Mouse (Mus musculus) right cerebral cortex, postnatal 4 days (tissue): ENCODE measurements around the gene Midn.

Source experiments
- DNase-seq: peaks from one replicate; pipeline ENCODE4 v3.0.0-alpha.2; 2022

Midn gene

DNA sequence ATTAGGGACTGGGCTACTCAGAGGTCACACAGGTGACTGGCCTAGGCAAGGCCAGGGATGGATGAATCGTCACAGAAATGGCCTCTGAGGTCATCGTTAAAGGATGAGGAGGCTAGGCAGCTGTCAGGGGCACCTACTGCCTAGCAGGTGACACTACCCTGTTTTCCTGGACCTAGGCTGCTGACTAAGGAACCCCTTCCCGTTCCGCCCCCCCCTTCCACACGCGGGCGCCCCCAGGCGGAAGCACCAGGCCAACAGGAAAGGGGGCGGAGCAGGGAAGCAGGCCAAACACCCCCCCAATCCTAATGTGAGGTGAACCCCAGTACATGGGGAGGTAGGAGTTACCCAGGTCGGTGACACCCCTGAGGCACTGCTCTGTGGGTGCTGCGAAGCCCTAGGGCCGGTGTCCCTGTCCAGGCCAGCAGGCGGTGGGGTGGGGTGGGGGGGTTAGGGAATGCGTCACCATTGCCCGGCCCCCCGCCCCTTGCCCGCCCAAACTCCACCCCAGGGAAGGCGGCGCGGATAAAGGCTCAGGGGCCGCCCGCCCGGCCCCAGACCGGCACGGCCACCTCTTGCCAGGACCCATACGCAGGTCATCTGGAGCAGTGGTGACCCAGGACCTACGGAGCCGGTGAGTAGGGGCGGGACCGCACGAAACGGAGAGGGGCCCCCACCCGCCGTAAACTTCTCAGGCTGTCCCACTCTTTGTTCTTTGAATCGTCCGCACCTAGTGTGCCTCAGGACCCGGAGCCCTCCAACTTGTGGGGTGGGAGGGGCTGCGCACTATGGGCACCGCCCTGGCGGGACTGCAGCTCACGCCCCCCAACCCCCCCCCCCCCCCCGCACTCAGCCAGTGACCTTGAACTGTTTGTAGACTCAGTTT is at the start of gene Midn:
Gene Midn, plus strand, starts transcription at position 554 of the 883 bp plus-strand sequence.
- peak; percentile 79 for DNase-seq

DNA sequence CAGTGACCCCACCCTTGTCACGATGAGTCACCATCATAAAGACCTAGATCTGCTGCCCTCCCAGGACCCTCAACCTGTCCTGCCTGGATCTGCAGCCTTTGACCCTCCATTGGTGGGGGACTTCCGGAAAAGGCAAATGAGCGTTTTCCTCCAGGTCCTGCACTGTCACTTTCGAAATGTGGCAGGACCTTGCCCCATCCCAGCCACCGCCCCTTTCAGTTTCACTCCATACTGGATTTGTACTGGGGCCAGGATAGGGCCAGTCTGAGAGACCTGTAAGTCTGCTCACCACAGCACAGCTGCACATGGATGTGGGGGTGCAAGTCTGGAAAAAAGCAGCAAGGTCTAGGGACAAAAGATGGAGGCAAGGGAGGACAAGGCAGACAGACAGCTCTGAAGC is 49.4 kb upstream of the Midn start:
- no peak for DNase-seq

DNA sequence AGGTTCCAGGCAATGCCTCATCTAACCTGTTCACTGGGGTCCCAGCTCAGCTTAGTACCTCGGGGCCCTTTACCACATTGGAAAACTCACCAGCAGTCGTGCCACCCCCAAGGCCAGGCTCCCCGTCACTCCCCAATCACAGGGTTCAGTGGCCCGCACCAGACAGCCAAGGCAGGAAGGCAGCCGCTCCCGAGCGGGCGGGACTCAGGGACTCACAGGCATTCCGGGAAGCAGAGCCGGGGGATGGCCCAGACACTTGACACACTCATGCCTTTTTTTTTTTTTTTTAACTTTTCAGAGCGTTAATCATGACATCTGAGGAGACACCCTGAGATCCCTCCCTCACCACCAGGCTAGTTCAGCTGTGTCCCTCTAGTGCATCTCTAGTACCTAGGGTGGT is 47.1 kb upstream of the Midn start:
- no peak for DNase-seq

DNA sequence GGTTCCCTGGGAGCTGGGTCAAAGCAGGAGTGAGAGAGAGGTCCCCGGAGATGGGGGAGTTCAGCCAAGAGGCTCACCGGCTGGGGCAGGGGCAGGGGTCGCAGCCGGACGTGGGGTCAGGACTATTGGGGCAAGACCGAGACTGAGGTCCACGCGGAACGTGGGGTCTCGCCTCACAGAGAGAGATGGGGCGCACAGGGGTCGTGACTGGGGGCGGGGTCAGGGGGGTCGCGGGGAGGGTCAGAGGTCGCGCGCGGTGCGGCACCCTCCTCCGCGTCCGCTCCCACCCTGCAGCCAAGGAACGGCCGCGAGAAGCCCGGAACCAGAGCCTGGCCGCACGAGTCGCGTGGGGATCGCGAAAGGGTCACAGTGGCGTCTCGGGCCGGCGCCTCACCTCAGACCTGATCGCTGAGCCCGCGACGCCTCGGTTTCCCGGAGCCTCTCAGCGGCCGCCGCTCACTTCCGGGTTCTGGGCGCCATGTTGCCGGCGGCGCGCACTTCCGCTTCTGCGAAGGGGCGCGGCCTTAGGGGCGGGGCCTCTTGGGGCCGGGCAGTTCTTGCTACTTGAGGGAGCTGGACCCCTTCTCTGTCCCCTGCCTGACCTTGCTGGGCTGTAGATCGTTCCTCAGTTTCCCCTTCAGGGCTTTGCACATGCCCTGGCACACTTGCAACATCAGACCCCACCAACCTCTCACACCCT is 45.7 kb upstream of the Midn start:
- peak; percentile 79 for DNase-seq

DNA sequence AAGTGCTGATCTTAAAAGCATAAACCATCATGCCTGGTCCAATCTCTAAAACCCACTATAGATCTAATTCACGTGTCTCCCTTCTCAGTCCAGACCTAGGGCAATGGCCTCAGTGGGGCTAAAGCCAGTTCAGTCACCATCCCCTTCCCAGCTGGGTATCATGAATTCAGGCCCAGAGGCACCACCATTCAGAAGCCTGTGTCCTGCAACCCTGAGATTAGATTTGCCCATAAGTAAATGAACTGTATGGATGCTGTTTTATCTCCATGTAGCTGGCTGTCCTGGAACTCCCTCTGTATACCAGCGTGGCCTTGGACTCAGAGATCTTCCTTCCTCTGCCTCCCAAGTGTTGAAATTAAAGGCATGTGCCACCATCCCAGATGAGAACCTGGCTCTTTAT is 45.0 kb upstream of the Midn start:
- DNase-seq, result no peak

DNA sequence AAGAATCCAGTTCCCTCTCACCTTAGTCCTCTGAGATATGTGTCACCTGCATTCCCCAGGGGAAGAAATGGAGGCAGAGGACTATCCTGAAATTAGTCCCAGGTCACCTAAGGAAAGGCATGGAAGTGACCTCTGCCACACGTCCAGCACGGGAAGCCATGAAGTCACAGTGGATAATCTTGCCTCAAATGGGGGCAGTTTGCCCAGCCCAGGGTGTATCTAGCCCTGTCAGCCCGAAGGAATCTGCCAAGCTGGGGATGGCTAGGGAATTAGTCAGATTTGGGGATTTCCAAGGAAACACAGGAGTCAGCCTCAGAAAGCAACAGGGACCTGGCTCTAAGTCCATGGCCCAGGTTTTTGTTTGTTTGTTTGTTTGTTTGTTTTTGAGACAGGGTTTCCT is 43.9 kb upstream of the Midn start:
- no peak for DNase-seq

DNA sequence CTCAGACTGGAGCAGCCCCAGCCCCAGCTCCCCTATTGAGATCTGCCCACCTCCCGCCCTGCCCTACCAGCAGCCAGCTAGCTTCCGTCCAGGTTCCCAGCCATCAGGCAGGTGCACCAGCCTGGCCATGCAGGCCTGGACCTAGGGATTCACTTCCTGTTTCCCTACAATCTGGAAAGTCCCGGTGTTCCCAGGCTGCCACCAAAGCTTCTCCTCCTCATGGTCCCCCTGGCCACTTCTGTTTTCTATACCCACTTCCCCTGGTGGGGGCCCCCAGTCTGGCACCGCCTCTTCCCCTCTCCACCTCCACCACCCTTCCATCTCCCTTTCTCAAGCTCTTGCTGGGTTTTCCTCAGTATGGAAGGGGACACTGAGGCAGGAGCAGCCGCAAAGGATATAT is 42.6 kb upstream of the Midn start, which contains the start of gene Sbno2:
Gene Sbno2, minus strand, starts transcription at position 112 of the 400 bp plus-strand sequence.
- no peak for DNase-seq

DNA sequence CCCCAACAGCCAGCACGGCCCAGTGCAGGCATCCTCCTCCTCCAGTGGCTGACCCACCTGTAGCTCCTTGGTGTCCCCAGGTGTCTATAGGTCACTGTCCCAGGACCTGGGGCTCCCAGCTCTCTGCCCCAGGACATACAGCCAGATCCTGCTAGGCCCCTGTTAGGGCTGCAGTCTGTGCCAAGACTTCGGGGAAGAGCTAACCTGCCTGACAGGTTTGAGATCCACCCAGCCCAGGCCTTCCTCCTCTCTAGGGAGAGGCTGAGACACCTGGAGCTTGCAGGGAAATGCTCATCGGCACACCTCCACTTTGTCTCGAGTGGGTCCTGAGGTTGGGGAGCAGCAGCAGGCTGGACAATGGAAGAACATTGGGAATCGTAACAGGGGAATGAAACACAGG is 42.1 kb upstream of the Midn start:
- DNase-seq, result no peak

DNA sequence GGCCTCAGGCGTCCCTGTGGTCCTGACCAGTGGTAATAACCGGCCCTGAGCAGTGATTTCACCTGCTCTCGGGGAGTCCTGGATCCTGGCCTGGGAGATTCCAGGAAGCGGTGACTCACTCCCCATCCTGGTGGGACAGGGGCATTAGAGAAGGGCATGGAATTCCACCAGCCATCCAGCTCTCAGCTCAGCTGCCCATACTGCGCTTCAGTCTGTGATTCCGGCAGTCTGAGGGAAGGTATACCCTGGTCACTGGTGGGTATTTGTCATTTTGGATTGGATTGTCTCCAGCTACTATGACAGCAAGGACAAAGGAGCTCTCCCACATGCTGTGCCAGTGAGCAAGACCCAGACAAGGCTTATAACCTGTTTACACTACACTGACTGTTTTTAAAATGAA is 40.4 kb upstream of the Midn start:
- no peak for DNase-seq

DNA sequence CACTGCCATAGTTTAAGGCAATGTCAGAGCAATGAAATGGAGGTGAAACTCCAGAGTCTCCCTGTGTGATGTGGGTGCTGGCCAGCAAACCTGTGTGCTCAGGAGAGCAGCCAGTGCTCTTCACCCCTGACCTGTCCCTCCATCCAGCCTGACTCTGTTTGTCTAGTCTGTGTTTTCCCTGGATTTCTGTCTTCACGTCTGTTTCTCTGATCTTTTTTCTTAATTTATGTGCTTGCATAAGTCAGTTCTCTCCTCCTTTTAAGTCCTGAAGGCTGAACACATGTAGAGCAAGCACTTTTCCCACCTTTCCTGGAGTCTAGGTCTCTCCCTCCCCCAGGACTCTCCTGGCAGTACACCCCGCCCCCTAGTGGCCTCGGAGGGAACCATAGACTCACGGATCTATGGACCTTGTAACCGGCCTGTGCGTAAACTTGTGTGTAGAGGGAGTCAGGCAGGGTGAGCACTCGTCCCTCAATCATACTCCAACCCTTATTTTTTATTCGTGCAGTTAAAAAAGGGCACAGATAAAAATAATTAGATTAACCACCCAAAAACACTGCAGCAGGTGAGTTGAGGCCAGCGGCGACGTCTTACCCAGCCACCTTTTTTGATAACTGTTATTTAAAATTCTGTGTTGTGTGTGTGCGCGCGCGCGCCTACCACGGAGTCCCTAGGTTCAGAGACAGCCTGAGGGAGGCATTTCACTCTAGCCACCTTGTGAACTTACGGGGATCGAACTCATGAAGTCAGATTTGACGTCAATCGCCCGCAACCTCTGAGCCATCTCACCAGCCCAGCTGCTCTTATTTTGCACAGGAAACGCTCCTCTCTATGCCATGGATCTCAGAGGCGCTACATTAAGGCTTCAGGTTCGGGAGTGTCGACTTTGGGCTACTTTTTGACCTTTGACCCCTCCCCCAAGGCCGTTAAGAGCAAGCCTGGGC is 33.5 kb upstream of the Midn start:
- DNase-seq, result peak; percentile 91

DNA sequence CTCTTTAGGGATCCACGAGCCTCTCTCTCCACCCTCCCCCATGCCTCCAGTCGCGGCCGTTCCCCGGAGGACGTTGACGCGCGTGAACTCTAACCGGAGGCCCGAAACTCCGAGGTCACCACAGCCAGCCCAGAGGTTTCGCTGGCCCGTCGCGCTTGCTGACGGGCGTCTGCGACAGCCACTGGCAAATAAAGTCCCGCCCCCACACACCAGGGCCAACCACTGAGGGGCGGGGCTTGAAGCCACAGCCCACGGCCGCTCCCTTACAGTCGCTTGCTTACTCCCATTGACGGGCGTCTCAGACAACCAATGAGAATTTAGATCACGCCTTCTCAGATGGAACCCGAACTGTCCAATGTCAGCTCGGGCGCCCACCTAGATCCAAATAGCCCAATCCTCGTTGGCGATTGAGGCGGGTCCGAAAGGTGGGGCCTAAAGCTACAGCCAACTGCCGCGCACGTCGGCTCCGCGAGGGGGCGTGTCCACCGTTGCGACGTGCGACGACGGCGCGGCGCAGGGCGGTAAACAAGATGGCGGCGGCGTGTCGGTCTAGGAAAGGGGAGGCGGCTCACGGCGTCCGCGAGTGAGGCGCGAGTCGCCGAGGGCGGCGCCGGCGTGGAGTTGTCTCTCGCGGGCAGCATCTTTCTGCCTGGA is 32.7 kb upstream of the Midn start, which contains the start of gene Stk11:
Gene Stk11, plus strand, starts transcription at position 514 of the 654 bp plus-strand sequence.
- DNase-seq, result peak; percentile 99

DNA sequence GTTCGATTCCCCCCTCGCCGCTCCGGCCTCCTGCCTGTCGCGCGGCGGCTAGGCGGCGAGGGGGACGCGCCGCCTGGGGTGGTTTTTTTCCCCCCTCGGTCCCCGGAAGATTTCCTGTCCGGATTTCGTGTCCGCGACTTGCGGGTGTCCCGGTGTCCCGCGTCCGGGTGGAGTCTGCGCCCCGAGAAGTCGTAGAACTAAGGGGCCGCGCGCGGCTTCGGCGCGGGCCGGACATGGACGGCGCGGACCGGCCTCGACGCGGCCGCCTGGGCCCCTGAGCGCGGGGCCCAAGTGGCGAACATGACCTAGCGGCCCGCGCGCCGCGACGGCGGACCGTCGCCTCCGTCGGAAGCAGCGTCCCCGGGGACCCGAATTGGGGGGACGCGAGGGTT is 32.1 kb upstream of the Midn start:
- DNase-seq, result no peak

DNA sequence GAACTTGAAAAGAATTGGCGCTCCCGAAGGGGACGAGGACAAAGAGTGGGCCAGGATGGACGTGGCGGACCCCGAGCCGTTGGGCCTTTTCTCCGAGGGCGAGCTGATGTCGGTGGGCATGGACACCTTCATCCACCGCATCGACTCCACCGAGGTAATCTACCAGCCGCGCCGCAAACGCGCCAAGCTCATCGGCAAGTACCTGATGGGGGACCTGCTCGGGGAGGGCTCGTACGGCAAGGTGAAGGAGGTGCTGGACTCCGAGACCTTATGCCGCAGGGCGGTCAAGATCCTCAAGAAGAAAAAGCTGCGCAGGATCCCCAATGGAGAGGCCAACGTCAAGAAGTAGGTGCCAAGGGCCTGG is 31.5 kb upstream of the Midn start:
- DNase-seq, result no peak

DNA sequence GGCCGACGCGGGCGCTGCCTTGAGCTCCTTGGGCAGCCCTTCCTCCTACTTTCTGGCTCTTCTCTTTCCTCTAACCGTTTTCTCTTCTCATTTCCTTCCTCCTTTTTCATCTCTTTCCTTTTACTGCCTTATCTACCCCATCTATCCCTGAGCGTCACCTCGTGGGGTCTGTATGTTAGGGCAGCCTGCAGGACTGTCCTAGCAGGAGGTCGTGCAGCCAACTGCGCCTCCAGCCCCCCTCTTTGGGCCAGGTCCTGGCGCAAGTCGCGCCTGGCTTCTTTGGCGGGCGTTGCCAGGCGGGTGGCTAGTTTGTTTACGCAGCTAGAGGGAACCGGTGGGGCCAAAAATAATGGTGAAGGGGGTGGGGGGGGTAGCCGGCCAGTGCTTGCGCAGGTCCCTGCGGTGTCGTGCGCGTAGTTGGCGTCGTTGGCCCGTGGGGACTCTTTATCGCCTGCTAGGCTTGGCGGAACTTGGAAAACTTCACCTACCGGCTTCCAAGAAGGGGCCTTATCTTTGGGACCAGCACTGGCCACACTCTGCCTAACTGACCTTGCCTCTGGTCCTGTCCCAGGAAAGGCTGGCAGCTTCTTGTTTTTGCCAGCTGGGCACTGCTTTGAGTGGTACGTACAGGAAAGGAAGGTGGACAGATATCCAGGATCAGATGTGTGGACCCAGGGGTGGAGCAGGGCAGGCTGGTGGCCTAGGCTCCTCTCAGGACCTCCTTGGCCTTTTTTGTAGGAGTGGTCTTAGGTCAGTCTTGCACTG is 31.0 kb upstream of the Midn start:
- DNase-seq, result no peak

DNA sequence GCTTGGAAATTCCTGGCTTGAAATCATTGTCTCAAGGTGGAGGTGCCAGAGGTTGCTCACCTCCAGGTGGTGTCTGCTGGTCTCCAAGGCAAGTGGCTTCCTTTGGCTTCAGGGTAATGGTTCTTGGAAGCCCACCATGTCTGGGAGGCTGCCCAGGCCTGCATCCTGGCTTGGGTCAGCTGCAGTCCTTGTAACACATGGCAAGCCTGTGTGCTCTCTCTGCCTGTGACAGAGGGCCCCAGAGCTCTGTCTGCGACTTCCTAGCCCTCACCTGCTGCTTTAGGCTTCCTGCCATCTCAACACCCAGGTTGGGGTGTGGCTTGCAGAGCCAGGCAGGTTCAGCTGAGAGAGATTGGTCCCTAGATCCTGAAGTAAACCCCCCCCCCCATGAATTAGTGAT is 30.3 kb upstream of the Midn start:
- DNase-seq, result no peak

DNA sequence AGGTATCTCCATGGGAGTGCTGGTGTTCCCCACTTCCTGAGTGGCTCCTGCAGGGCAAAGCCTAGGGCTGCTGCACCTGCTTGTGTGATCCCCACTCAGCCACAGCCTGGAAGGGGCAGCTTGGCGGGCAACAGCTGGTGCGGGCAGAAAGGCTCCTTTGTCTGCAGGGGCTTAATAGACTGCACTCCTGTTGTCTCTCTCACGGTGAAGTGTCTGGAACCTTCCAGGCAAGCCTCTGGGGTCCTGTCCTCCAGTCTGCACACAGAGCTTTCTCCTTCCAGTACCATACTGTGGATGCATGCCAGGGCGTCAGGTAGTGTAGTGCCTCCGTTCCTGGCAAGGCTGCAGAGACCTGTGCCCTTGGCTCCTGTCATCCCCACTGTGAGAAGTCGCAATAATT is 29.5 kb upstream of the Midn start:
- DNase-seq, result peak; percentile 23

DNA sequence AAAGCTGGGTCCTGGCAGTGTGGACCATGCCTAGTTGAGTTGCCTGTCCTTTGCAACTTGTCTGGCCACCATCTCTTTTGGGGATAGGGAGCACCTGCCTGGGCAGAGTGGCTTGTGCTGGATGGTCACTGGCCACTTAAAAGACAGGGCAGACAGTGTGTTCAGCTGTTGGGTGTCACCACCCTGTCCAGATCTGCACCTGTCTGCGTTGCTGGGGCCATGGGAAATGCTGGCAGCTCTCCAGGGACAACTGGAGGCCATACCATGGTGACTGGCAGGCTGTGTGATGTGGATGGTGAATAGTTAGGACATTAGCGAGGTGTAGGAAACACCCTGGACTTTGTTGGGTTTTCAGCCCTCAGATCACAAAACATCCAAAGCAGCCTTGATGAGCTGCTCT is 27.9 kb upstream of the Midn start:
- no peak for DNase-seq

DNA sequence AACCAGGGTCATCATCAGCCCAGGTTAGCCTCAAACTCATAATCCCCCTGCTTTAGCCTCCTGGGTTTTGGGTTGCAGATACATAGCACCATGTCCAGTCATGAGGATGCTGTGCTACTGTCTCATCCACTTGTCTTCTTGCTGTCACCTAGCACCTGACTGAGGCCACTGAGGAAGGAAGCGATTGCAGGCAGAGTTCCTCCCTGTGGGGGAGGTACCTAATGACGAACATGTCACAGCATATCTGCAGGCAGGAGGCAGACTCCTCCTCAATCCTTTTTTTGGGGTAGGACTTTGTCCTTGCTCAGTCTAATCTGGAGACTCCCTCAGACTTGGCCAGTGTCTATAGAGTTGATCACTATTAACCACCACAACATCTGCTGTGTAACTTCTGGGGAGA is 26.4 kb upstream of the Midn start:
- no peak for DNase-seq

DNA sequence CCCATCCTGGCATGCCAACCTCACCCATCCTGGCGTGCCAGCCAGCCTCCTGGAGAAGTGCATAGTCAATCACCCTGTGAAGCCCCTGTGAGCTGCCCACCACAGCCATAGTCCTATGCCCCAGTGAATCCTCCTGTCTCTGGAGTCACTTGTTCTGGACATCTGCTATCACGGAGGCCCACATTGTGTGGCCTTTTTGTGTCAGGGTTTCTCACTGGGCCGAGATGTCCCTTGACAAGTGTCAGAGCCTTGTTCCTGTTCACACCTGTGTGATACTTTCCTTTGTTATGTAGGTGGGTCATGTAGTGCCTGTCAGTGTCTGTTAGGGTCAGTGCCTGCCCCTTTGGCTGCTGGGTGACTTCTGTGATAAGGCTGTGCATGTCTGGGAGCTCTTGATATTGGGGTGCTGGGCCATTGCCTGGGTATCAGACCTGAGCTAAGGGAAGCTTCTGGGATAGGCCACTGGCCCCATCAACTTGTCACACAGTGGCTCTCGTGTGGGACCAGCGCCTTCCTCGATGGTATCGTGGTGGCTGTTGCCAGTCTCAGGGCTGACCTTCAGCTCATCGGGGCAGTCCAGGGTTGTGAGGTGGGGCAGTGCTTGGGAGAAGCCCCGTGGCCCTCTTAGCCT is 24.0 kb upstream of the Midn start:
- no peak for DNase-seq

DNA sequence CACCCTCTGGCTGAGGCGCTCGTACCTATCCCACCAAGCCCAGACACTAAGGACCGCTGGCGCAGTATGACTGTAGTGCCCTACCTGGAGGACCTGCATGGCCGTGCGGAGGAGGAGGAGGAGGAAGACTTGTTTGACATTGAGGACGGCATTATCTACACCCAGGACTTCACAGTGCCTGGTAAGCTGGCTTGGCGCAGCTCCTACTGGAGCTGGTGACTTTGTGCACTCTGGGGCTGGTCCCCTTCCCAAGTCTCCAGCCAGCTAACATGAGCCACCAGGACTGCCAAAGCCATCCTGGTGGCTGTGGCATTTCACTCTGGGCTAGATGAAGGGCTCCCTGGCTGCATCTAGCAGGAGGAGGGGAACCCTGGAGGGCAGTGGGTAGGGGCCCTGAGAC is 20.2 kb upstream of the Midn start:
- DNase-seq, result no peak

DNA sequence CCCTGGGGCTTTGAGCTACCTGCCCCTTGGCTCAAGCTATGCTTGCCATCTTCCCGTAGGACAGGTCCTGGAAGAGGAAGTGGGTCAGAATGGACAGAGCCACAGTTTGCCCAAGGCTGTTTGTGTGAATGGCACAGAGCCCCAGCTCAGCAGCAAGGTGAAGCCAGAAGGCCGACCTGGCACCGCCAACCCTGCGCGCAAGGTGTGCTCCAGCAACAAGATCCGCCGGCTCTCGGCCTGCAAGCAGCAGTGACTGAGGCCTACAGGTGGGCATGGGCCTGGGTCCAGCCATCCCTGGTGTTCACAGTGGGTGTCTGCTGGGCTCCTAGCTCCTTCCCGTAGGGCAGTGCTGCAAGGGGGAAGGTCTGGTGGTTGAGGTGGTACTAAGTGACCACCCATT is 18.2 kb upstream of the Midn start:
- no peak for DNase-seq
